Mouse (Mus musculus) hindbrain, embryonic 11.5 days (tissue): Measurements from ENCODE around the gene Prim2. TPM values are rescaled to one million over a fixed set of nuclear protein-coding genes. Genes with fewer than 3 reads are reported as not detected.

ENCODE experiments used
- ATAC-seq: fragments of 200-750 bp; cut with Nextera tagmentation; 2 replicates; pipeline ENCODE4 v1.8.0; 2017; ENCODE audit warnings: mild to moderate bottlenecking, moderate TSS enrichment, moderate library complexity; ENCODE audit not compliant: low FRiP score
- DNase-seq: peaks from one replicate; pipeline ENCODE4 v3.0.0-alpha.2; 2015; ENCODE audit warnings: low spot score
- H3K27ac ChIP-seq: fragments of 300-500 bp; sonication (generic); 2 replicates; pipeline ENCODE4 v1.5.1; 2014; ENCODE audit warnings: mild to moderate bottlenecking, low read depth, low read length
- H3K27me3 ChIP-seq: fragments of 300-500 bp; sonication (generic); 2 replicates; pipeline ENCODE4 v1.6.1; 2014; ENCODE audit warnings: mild to moderate bottlenecking, low read length, moderate library complexity, mixed read lengths; ENCODE audit not compliant: control insufficient read depth, insufficient read depth
- H3K36me3 ChIP-seq: fragments of 300-500 bp; sonication (generic); 2 replicates; pipeline ENCODE4 v1.6.1; 2014; ENCODE audit warnings: mild to moderate bottlenecking, low read length, moderate library complexity, mixed read lengths; ENCODE audit not compliant: control insufficient read depth, insufficient read depth
- H3K4me1 ChIP-seq: fragments of 300-500 bp; sonication (generic); replicated peaks from 2 replicates; pipeline ENCODE4 v1.6.1; 2014; ENCODE audit warnings: low read length, mixed read lengths; ENCODE audit not compliant: control insufficient read depth, insufficient read depth
- H3K4me2 ChIP-seq: fragments of 300-500 bp; sonication (generic); replicated peaks from 2 replicates; pipeline ENCODE4 v1.6.1; 2014; ENCODE audit warnings: mild to moderate bottlenecking, low read depth, low read length
- H3K4me3 ChIP-seq: fragments of 300-500 bp; sonication (generic); 2 replicates; pipeline ENCODE4 v1.5.1; 2014; ENCODE audit warnings: low read depth, low read length
- H3K9ac ChIP-seq: fragments of 300-500 bp; sonication (generic); 2 replicates; pipeline ENCODE4 v1.6.1; 2014; ENCODE audit warnings: low read depth, low read length
- H3K9me3 ChIP-seq: fragments of 300-500 bp; sonication (generic); 2 replicates; pipeline ENCODE4 v1.6.1; 2016; ENCODE audit warnings: low read length; ENCODE audit not compliant: control insufficient read depth
- WGBS: fragments of 180-500 bp; shearing (Covaris S2); extraction: QIAGEN DNeasy Blood & Tissue Kit; methylation state at CpG from one replicate; pipeline ENCODE4 v1.1.7; 2014; 5-methylcytosine and 5-hydroxymethylcytosine counted together
- polyA plus RNA-seq: library from polyadenylated mRNA; unstranded; fragments of >200 nt; fragmentation: Nextera tagmentation; extraction: Ambion mirVana; gene quantifications from 2 replicates; pipeline ENCODE4 v1.2.1, GENCODE M21; 2014

Prim2 gene
- polyA plus RNA-seq, 1 experiment from 2014 or later, result 44.1 TPM

- Histone ChIP-seq H3K36me3 (no peaks in the 10 kb centered on the region), H3K9me3 (no peaks in the 10 kb centered on the region), H3K4me2 (no peak overlapping the region), H3K4me3 (no peak overlapping the region), H3K27me3 (no peaks in the 10 kb centered on the region), H3K27ac (no peak overlapping the region), H3K4me1 (no peaks in the 10 kb centered on the region), H3K9ac (no peak overlapping the region)
- 91% methylated on average over 5 of the region's 5 CpGs for WGBS
- no peak for DNase-seq
- ATAC-seq, result no peak
Measured at GRCm38 (mm10) chr1:33488372-33488771, 181.2 kb downstream of the Prim2 start.

GRCm38 (mm10) chr1:33483746-33484145 is 185.8 kb downstream of the Prim2 start:
- Histone ChIP-seq H3K9ac (no peak overlapping the region), H3K36me3 (no peaks in the 10 kb centered on the region), H3K4me1 (no peaks in the 10 kb centered on the region), H3K4me2 (no peak overlapping the region), H3K9me3 (no peaks in the 10 kb centered on the region), H3K27me3 (no peaks in the 10 kb centered on the region), H3K4me3 (no peak overlapping the region), H3K27ac (no peak overlapping the region)
- DNase-seq (no peak), ATAC-seq (no peak)
- 81% methylated on average over 3 of the region's 3 CpGs for WGBS

- H3K9me3 ChIP-seq, result no peaks in the 10 kb centered on the region
- 92% methylated on average over 7 of the region's 7 CpGs for WGBS
- H3K9ac ChIP-seq, result no peak overlapping the region
- DNase-seq (no peak), ATAC-seq (no peak)
- no peak overlapping the region for H3K27ac ChIP-seq
- no peaks in the 10 kb centered on the region for H3K36me3 ChIP-seq
- no peaks in the 10 kb centered on the region for H3K4me1 ChIP-seq
- H3K27me3 ChIP-seq, result no peaks in the 10 kb centered on the region
- H3K4me3 ChIP-seq, result no peak overlapping the region
- no peak overlapping the region for H3K4me2 ChIP-seq
Measured at GRCm38 (mm10) chr1:33480382-33480781, 189.2 kb downstream of the Prim2 start.

GRCm38 (mm10) chr1:33471069-33471468 is 198.5 kb downstream of the Prim2 start:
- no peak overlapping the region for H3K4me3 ChIP-seq
- H3K27ac ChIP-seq, result no peak overlapping the region
- DNase-seq, result no peak
- no peaks in the 10 kb centered on the region for H3K36me3 ChIP-seq
- 92% methylated on average over 6 of the region's 6 CpGs for WGBS
- no peaks in the 10 kb centered on the region for H3K27me3 ChIP-seq
- H3K9ac ChIP-seq, result no peak overlapping the region
- H3K4me2 ChIP-seq, result no peak overlapping the region
- ATAC-seq, result no peak
- no peaks in the 10 kb centered on the region for H3K9me3 ChIP-seq
- no peaks in the 10 kb centered on the region for H3K4me1 ChIP-seq

GRCm38 (mm10) chr1:33470222-33470621 is 199.4 kb downstream of the Prim2 start:
- Histone ChIP-seq H3K4me3 (no peak overlapping the region), H3K4me1 (no peaks in the 10 kb centered on the region), H3K4me2 (no peak overlapping the region), H3K9me3 (no peaks in the 10 kb centered on the region), H3K27ac (no peak overlapping the region), H3K9ac (no peak overlapping the region), H3K27me3 (no peaks in the 10 kb centered on the region), H3K36me3 (no peaks in the 10 kb centered on the region)
- no peak for ATAC-seq
- 95% methylated on average over 8 of the region's 8 CpGs for WGBS
- DNase-seq, result no peak

- Histone ChIP-seq H3K4me1 (no peaks in the 10 kb centered on the region), H3K27ac (no peak overlapping the region), H3K4me3 (no peak overlapping the region), H3K9ac (no peak overlapping the region), H3K36me3 (no peaks in the 10 kb centered on the region), H3K27me3 (no peaks in the 10 kb centered on the region), H3K4me2 (no peak overlapping the region), H3K9me3 (no peaks in the 10 kb centered on the region)
- DNase-seq (no peak), ATAC-seq (no peak)
- 81% methylated on average over 5 of the region's 5 CpGs for WGBS
Measured at GRCm38 (mm10) chr1:33464234-33464633, 205.4 kb downstream of the Prim2 start.

- ATAC-seq, result no peak
- no peaks in the 10 kb centered on the region for H3K9me3 ChIP-seq
Measured at GRCm38 (mm10) chr1:33460703-33461102, 208.9 kb downstream of the Prim2 start.

GRCm38 (mm10) chr1:33460262-33460661 is 209.3 kb downstream of the Prim2 start:
- 79% methylated on average over 3 of the region's 3 CpGs for WGBS
- no peak overlapping the region for H3K27ac ChIP-seq
- ATAC-seq (no peak), DNase-seq (no peak)
- H3K9ac ChIP-seq, result no peak overlapping the region
- H3K4me2 ChIP-seq, result no peak overlapping the region
- H3K9me3 ChIP-seq, result no peaks in the 10 kb centered on the region
- H3K4me3 ChIP-seq, result no peak overlapping the region
- no peaks in the 10 kb centered on the region for H3K4me1 ChIP-seq
- no peaks in the 10 kb centered on the region for H3K27me3 ChIP-seq
- no peaks in the 10 kb centered on the region for H3K36me3 ChIP-seq

More at GRCm38 (mm10) chr1:33460703-33461102, 208.9 kb downstream of the Prim2 start:
- H3K36me3 ChIP-seq, result no peaks in the 10 kb centered on the region
- no peak overlapping the region for H3K4me3 ChIP-seq
- no peak overlapping the region for H3K27ac ChIP-seq
- no peaks in the 10 kb centered on the region for H3K27me3 ChIP-seq
- 89% methylated on average over 8 of the region's 8 CpGs for WGBS
- no peak overlapping the region for H3K9ac ChIP-seq
- H3K4me1 ChIP-seq, result no peaks in the 10 kb centered on the region
- DNase-seq, result no peak
- no peak overlapping the region for H3K4me2 ChIP-seq

- H3K36me3 ChIP-seq, result no peaks in the 10 kb centered on the region
- no peak overlapping the region for H3K9ac ChIP-seq
- DNase-seq (no peak), ATAC-seq (no peak)
- H3K27ac ChIP-seq, result no peak overlapping the region
- no peaks in the 10 kb centered on the region for H3K9me3 ChIP-seq
- H3K27me3 ChIP-seq, result no peaks in the 10 kb centered on the region
- no peaks in the 10 kb centered on the region for H3K4me1 ChIP-seq
- no peak overlapping the region for H3K4me2 ChIP-seq
- H3K4me3 ChIP-seq, result no peak overlapping the region
- WGBS, result 83% methylated on average over 3 of the region's 3 CpGs
Measured at GRCm38 (mm10) chr1:33458950-33459349, 210.6 kb downstream of the Prim2 start.
